14 mouse cellular contexts compared by ENCODE assay signal in the genomic region with DNA sequence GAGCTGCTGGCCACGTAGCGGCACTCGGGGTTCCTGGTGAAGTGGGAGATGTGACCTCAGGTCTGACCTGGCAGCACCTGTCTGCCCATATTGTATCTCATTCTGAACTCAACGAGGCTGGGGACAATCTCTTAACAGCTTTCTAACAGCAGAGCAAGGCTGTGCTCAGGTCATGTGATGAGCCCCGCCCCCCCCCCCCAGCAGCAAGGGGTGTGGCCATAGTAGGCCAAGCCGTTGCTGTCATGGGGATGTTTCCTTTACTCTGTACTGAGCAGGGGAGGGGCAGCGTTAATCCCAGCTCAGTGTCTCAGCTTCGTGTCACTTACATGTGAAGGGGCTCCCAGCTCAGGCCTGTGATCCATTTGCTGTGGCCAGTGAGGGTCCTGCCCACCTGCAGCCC. TPM values are rescaled to one million over a fixed set of nuclear protein-coding genes. Genes with fewer than 3 reads are reported as not detected.
"Had no signal": no experiment of that assay in that cellular context is flagged by ENCODE, and none has a peak within 500 bp of the region (broad histone marks: within the 10 kb centered on the region; RNA-seq: fewer than 3 reads in every experiment).

No protein-coding gene starts in this region.

- H3K4me3 ChIP-seq: intestine, embryonic 15.5 days; left cerebral cortex, adult 2 months; limb, embryonic 15.5 days; neural tube, embryonic 13.5 days had no signal

- H3K27ac ChIP-seq: intestine, embryonic 15.5 days; left cerebral cortex, adult 2 months; limb, embryonic 15.5 days; neural tube, embryonic 13.5 days had no signal

- ATAC-seq: intestine, embryonic 15.5 days had no signal

- H3K9me3 ChIP-seq: intestine, embryonic 15.5 days; limb, embryonic 15.5 days; neural tube, embryonic 13.5 days had no signal

- H3K27me3 ChIP-seq: intestine, embryonic 15.5 days; limb, embryonic 15.5 days had no signal

- H3K4me2 ChIP-seq: intestine, embryonic 15.5 days; limb, embryonic 15.5 days; neural tube, embryonic 13.5 days had no signal

- DNase-seq: kidney, adult 18-20 months; kidney, postnatal 10 days; lung, adult 18-20 months; midbrain, embryonic 14.5 days; retina, postnatal 1 day; right cerebral cortex, postnatal 14 days; thymus, postnatal 4 days had no signal

- H3K9ac ChIP-seq: intestine, embryonic 15.5 days; limb, embryonic 15.5 days; neural tube, embryonic 13.5 days had no signal

RNA-seq across cellular contexts. Expression of gene Unc45b, which starts 5.4 kb away (rescaled TPM):
- total RNA-seq: monocyte, adult 5-6 weeks had no signal

RNA-seq across cellular contexts. Expression of gene Fndc8, which starts 13.0 kb away (rescaled TPM):
- total RNA-seq: layer of hippocampus, postnatal 25 days; left cerebral cortex, adult 2 months; left cerebral cortex, postnatal 14 days; monocyte, adult 5-6 weeks had no signal
